Mouse (Mus musculus) heart, adult 2 months (tissue): Measurements from ENCODE around the gene Kcnip1.

ENCODE experiments used
- CTCF ChIP-seq: fragments of 200-600 bp; IDR thresholded peaks from 2 replicates; pipeline ENCODE4 v1.8.1; 2022; ENCODE audit warnings: antibody characterized with exemption, mild to moderate bottlenecking, moderate library complexity
- EP300 ChIP-seq: fragments of 200-500 bp; IDR thresholded peaks from 2 replicates; pipeline ENCODE4 v1.6.1; 2011; ENCODE audit warnings: low read depth, low read length, control low read depth; ENCODE audit not compliant: insufficient read depth
- POLR2A ChIP-seq: fragments of 200-500 bp; IDR thresholded peaks from 2 replicates; pipeline ENCODE4 v1.6.1; 2011; ENCODE audit warnings: mild to moderate bottlenecking, low read depth, low read length, control low read depth; ENCODE audit not compliant: insufficient read depth

- TF ChIP-seq EP300 (no peak), POLR2A (no peak), CTCF (no peak)
These were observed 38.3 kb upstream of the Kcnip1 start for GRCm38 (mm10) chr11:34031015-34031805.
